Mouse (Mus musculus) spleen, adult 18-20 months (tissue): ENCODE measurements around the gene Adam4.
"Not testable (repeated sequence)": the region's sequence is repeated elsewhere in the genome, so short reads cannot be mapped to it uniquely, and the experiment has no call there.

Experiments
- DNase-seq, 2 experiments: peaks; one replicate each; pipeline ENCODE4 v3.0.0; 2022; ENCODE audit warnings: mixed read lengths in 2 of 2

Adam4 gene

DNA sequence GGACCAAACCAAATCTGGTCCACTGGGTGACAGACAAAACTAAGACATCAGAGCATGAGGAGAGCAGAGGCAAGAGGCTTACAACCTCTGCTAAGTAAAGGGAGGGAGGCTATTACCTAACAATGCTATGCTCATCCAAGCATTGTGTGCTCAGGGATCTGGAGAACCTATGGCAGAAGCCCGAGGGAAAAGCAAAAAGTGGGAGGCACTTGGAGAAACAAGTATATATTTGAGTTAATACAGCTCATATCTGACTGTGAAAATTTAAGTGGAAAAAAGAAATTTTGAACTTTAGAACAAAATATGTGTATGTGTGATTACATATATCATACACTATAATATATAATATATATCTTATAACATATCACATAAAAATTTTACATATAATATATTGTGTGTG is at the start of gene Adam4:
Adam4 (minus strand) TSS at position 101 of the 400 bp plus-strand sequence.
- DNase-seq = no peak

GRCm38 (mm10) chr12:81459051-81459450 is 37.3 kb upstream of the Adam4 start:
- not testable (repeated sequence) for DNase-seq

- DNase-seq = not testable (repeated sequence)
Observed at GRCm38 (mm10) chr12:81438985-81439384, 17.2 kb upstream of the Adam4 start.

- not testable (repeated sequence) for DNase-seq
Observed at GRCm38 (mm10) chr12:81434778-81435177, 13.0 kb upstream of the Adam4 start.

DNA sequence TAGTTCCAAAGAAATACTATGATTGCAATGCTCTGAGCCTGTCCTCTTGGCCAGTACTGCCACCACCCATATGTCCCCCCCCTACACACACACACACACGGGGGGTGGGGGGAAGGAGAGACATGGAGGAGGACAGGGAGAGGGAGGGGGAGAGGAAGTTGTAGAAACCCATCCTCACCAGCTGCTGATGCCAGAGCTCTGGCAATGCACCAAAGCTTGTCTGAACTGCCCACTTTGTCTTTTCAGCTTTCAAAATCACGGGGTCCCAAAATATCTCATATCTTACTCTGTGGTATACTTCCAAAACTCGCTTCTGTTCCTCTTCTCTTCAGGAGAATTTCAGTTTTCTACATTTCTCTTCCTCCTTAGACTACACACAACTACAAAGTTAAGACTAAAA is 8.5 kb downstream of the Adam4 start:
- no peak for DNase-seq

GRCm38 (mm10) chr12:81408966-81409365 is 12.8 kb downstream of the Adam4 start:
- no peak for DNase-seq

GRCm38 (mm10) chr12:81402187-81402586 is 19.6 kb downstream of the Adam4 start:
- peak in 1 of 2 experiments; percentile 27 for DNase-seq

- DNase-seq = not testable (repeated sequence)
Observed at GRCm38 (mm10) chr12:81379364-81379763, 42.4 kb downstream of the Adam4 start, which contains the start of gene Gm4787. TSS of gene Gm4787 (minus strand) at chr12:81379464.
